Mouse (Mus musculus) inflammation-experienced regulatory T-cells, adult 6 months (primary cell): Measurements from ENCODE around the gene Cldn11. TPM values are rescaled to one million over a fixed set of nuclear protein-coding genes. Genes with fewer than 3 reads are reported as not detected.
"Not testable (repeated sequence)": the region's sequence is repeated elsewhere in the genome, so short reads cannot be mapped to it uniquely, and the experiment has no call there.

ENCODE experiments used
- ATAC-seq: one replicate; pipeline ENCODE4 v1.8.0; 2017
- polyA plus RNA-seq, 3 experiments: library from polyadenylated mRNA; unstranded; fragments of 100-300 nt; shearing (Covaris generic); gene quantifications; one replicate each; pipeline ENCODE4 v1.2.1; 2017

The Cldn11 gene
- polyA plus RNA-seq = not detected

- no peak for ATAC-seq
Measured at GRCm38 (mm10) chr3:31149706-31150105, at the start of gene Cldn11. Cldn11 (plus strand) TSS chr3:31149920.

- peak; percentile 39 for ATAC-seq
Measured at GRCm38 (mm10) chr3:31100026-31100425, 49.7 kb upstream of the Cldn11 start.

- no peak for ATAC-seq
Measured at GRCm38 (mm10) chr3:31100802-31101201, 48.9 kb upstream of the Cldn11 start.

GRCm38 (mm10) chr3:31104936-31105335 is 44.8 kb upstream of the Cldn11 start:
- peak; percentile 22 for ATAC-seq

- no peak for ATAC-seq
Measured at GRCm38 (mm10) chr3:31106597-31106996, 43.1 kb upstream of the Cldn11 start.

- no peak for ATAC-seq
Measured at GRCm38 (mm10) chr3:31107674-31108073, 42.0 kb upstream of the Cldn11 start.

- peak; percentile 91 for ATAC-seq
Measured at GRCm38 (mm10) chr3:31109108-31109507, 40.6 kb upstream of the Cldn11 start.

- no peak for ATAC-seq
Measured at GRCm38 (mm10) chr3:31123098-31123497, 26.6 kb upstream of the Cldn11 start.

GRCm38 (mm10) chr3:31126303-31126702 is 23.4 kb upstream of the Cldn11 start:
- no peak for ATAC-seq

GRCm38 (mm10) chr3:31126848-31127247 is 22.9 kb upstream of the Cldn11 start:
- no peak for ATAC-seq

GRCm38 (mm10) chr3:31129766-31130165 is 20.0 kb upstream of the Cldn11 start:
- no peak for ATAC-seq

- no peak for ATAC-seq
Measured at GRCm38 (mm10) chr3:31133664-31134063, 16.1 kb upstream of the Cldn11 start.

GRCm38 (mm10) chr3:31134246-31134645 is 15.5 kb upstream of the Cldn11 start:
- no peak for ATAC-seq

GRCm38 (mm10) chr3:31134696-31135095 is 15.0 kb upstream of the Cldn11 start:
- ATAC-seq = no peak

- not testable (repeated sequence) for ATAC-seq
Measured at GRCm38 (mm10) chr3:31136591-31136990, 13.1 kb upstream of the Cldn11 start.

- peak; percentile 63 for ATAC-seq
Measured at GRCm38 (mm10) chr3:31138454-31139424, 11.0 kb upstream of the Cldn11 start.

GRCm38 (mm10) chr3:31141621-31142020 is 8.1 kb upstream of the Cldn11 start:
- ATAC-seq = no peak

GRCm38 (mm10) chr3:31145222-31145621 is 4.5 kb upstream of the Cldn11 start:
- ATAC-seq = not testable (repeated sequence)

GRCm38 (mm10) chr3:31145641-31146290 is 4.0 kb upstream of the Cldn11 start:
- ATAC-seq = peak; percentile 77

- ATAC-seq = no peak
Measured at GRCm38 (mm10) chr3:31148595-31148994, 1.1 kb upstream of the Cldn11 start.

- no peak for ATAC-seq
Measured at GRCm38 (mm10) chr3:31152108-31152507, 2.4 kb downstream of the Cldn11 start.

GRCm38 (mm10) chr3:31156126-31156525 is 6.4 kb downstream of the Cldn11 start:
- no peak for ATAC-seq

- ATAC-seq = no peak
Measured at GRCm38 (mm10) chr3:31157776-31158175, 8.1 kb downstream of the Cldn11 start.

GRCm38 (mm10) chr3:31160046-31160445 is 10.3 kb downstream of the Cldn11 start:
- ATAC-seq = no peak
